Mouse (Mus musculus) liver, embryonic 14.5 days (tissue): Measurements from ENCODE around the gene Pnkd.

ENCODE experiments used
- CTCF ChIP-seq: IDR thresholded peaks from 2 replicates; pipeline ENCODE4 v1.5.1; 2016; ENCODE audit warnings: antibody characterized with exemption, low read depth, control low read depth
- EP300 ChIP-seq: IDR thresholded peaks from 2 replicates; pipeline ENCODE4 v1.6.1; 2016; ENCODE audit warnings: antibody characterized with exemption, low read depth

DNA sequence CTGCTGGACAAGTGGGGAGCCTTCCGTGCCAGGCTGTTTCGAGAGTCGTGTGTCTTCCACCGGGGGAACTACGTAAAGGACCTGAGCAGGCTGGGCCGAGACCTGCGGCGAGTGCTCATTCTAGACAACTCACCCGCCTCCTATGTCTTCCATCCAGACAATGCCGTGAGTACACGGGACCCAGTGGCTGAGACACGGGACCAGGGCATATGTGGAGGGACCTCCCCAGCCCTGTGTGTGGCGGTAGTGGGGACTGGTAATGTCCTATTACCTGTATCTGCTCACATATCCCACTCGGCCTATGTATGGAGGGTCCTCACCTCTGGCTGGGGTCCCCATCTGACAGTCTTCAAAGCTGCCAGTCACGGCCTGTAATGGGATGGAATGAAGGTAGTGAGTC is 110.1 kb downstream of the Pnkd start:
- TF ChIP-seq CTCF (no peak), EP300 (no peak)
